Mouse (Mus musculus): ENCODE data around the gene Gm7929. TPM values are rescaled to one million over a fixed set of nuclear protein-coding genes. Genes with fewer than 3 reads are reported as not detected.
"Not testable (repeated sequence)": the region's sequence is repeated elsewhere in the genome, so short reads cannot be mapped to it uniquely, and the experiment has no call there.

Gene Gm7929
- polyA plus RNA-seq (2012; rRNA removed): not detected in 2 replicates

GRCm38 (mm10) chr14:41750514-41750913 lies at the start of gene Gm7929:
TSS of gene Gm7929 (minus strand) at chr14:41750614.
- DNase-seq (ENCODE audit: low read depth, low spot score): not testable (repeated sequence)
- 67% methylated on average over 1 of the region's 1 CpGs for WGBS

- not testable (repeated sequence) for DNase-seq (ENCODE audit: low read depth, low spot score)
These were observed 21.9 kb upstream of the Gm7929 start, which contains the start of gene Gm47189 for GRCm38 (mm10) chr14:41772341-41772740. TSS of gene Gm47189 (minus strand) at chr14:41772441.

GRCm38 (mm10) chr14:41755931-41756330 lies 5.5 kb upstream of the Gm7929 start:
- 86% methylated on average over 2 of the region's 3 CpGs for WGBS
- not testable (repeated sequence) for DNase-seq (ENCODE audit: low read depth, low spot score)

- 75% methylated on average over 17 of the region's 17 CpGs for WGBS
- not testable (repeated sequence) for DNase-seq (ENCODE audit: low read depth, low spot score)
These were observed 27.0 kb downstream of the Gm7929 start for GRCm38 (mm10) chr14:41723437-41723836.

- not testable (repeated sequence) for DNase-seq (ENCODE audit: low read depth, low spot score)
- WGBS: 76% methylated on average over 1 of the region's 1 CpGs
These were observed 33.2 kb downstream of the Gm7929 start for GRCm38 (mm10) chr14:41717180-41717579.

GRCm38 (mm10) chr14:41701785-41702184 lies 48.6 kb downstream of the Gm7929 start, which contains the start of gene Gm8068:
TSS of gene Gm8068 (minus strand) at chr14:41701885.
- no CpG with 5 or more reads among the region's 3 CpGs for WGBS
- not testable (repeated sequence) for DNase-seq (ENCODE audit: low read depth, low spot score)

Other genes with a start within 250 kb of the Gm7929 start
- gene Gm7970, start 195.0 kb downstream of the Gm7929 start, polyA plus RNA-seq (2012; rRNA removed): not detected in 2 replicates
- gene 1700049E17Rik2, start 177.4 kb downstream of the Gm7929 start, polyA plus RNA-seq (2012; rRNA removed): not detected in 2 replicates
- not detected in 2 replicates for gene Gm3072, start 126.0 kb downstream of the Gm7929 start, polyA plus RNA-seq (2012; rRNA removed)
- not detected in 2 replicates for gene Gm3676, start 104.1 kb downstream of the Gm7929 start, polyA plus RNA-seq (2012; rRNA removed)
- not detected in 2 replicates for gene Gm8068, start 48.7 kb downstream of the Gm7929 start, polyA plus RNA-seq (2012; rRNA removed)
- gene Gm47189, start 21.8 kb upstream of the Gm7929 start, polyA plus RNA-seq (2012; rRNA removed): not detected in 2 replicates
- not detected in 2 replicates for gene Gm7980, start 156.7 kb upstream of the Gm7929 start, polyA plus RNA-seq (2012; rRNA removed)
- not detected in 2 replicates for gene 1700049E17Rik1, start 174.3 kb upstream of the Gm7929 start, polyA plus RNA-seq (2012; rRNA removed)
- not detected in 2 replicates for gene 1700024B05Rik, start 193.4 kb upstream of the Gm7929 start, polyA plus RNA-seq (2012; rRNA removed)
- gene Gm6401, start 217.3 kb upstream of the Gm7929 start, polyA plus RNA-seq (2012; rRNA removed): not detected in 2 replicates
- gene Gm3543, start 232.7 kb upstream of the Gm7929 start, polyA plus RNA-seq (2012; rRNA removed): not detected in 2 replicates